ENCODE assay signal across 9 mouse cellular contexts in genomic region chr2:18672766-18673164, GRCm38 (mm10). TPM values are rescaled to one million over a fixed set of nuclear protein-coding genes. Genes with fewer than 3 reads are reported as not detected.
DNase-seq lines count a peak whose midpoint lies in the region; TF ChIP-seq lines count a peak whose summit lies in the region.
"Had no signal": no experiment of that assay in that cellular context is flagged by ENCODE, and none has a peak within 500 bp of the region (broad histone marks: within the 10 kb centered on the region; RNA-seq: fewer than 3 reads in every experiment).

No protein-coding gene starts in this region.

- intact Hi-C loops in heart, adult 2 months (cut with DNase I): loop anchor here (1.0 to 5.0 kb wide), 2 partner anchors 65 to 85 kb away; no protein-coding TSS in a partner anchor
- intact Hi-C loops in heart, postnatal 10 days (cut with DNase I): loop anchor here (2.0 to 5.0 kb wide), 2 partner anchors 65 to 86 kb away; no protein-coding TSS in a partner anchor
- intact Hi-C loops in left cerebral cortex, postnatal 4 days (cut with DNase I): loop anchor here (5.0 to 10.0 kb wide), 5 partner anchors 85 to 618 kb away; partner anchors contain the start of genes 4930426L09Rik, Mllt10 and Pip4k2a

- no peaks in the 10 kb centered on the region for H3K27me3 ChIP-seq in heart, adult 2 months (ENCODE audit: control insufficient read depth, insufficient read depth, low read length)
- H3K27me3 ChIP-seq in E14TG2a.4 (ENCODE audit: insufficient read depth, low read length): peaks cover 48% of the 10 kb centered on the region
- peaks cover 41% of the 10 kb centered on the region for H3K27me3 ChIP-seq in limb, embryonic 10.5 days (ENCODE audit: low read depth, poor library complexity, severe bottlenecking)

- TF ChIP-seq CTCF in heart, adult 2 months (IDR thresholded peaks at IDR 0.05): no peak
- TF ChIP-seq CTCF in E14TG2a.4 (conservative IDR thresholded peaks at IDR 0.05; ENCODE audit: low read length): no peak
- no peak for TF ChIP-seq CTCF in embryonic fibroblast, embryonic 13.5 days (IDR thresholded peaks at IDR 0.05; ENCODE audit: borderline replicate concordance, insufficient read depth, low read length)
- TF ChIP-seq CTCF in olfactory bulb, adult 2 months (IDR thresholded peaks at IDR 0.05; ENCODE audit: insufficient read depth, low read depth, low read length): no peak

- no peak for DNase-seq in heart, adult 2 months
- DNase-seq in heart, postnatal 10 days: no peak
- no peak for DNase-seq in limb, embryonic 10.5 days (ENCODE audit: low spot score)
- no peak for DNase-seq in left cerebral cortex, postnatal 4 days
- DNase-seq in cerebellum, adult 11-12 months: no peak

- H3K79me2 ChIP-seq in heart, adult 2 months (replicated peaks; ENCODE audit: control insufficient read depth, insufficient read depth, low read length): no peaks in the 10 kb centered on the region

- TF ChIP-seq POLR2A in heart, adult 2 months (IDR thresholded peaks at IDR 0.05; ENCODE audit: insufficient read depth, low read depth, low read length): no peak
- no peak for TF ChIP-seq POLR2A in embryonic fibroblast, embryonic 13.5 days (IDR thresholded peaks at IDR 0.05; ENCODE audit: low read depth, low read length)
- no peak for TF ChIP-seq POLR2A in olfactory bulb, adult 2 months (IDR thresholded peaks at IDR 0.05; ENCODE audit: insufficient read depth, low read depth, low read length)

- peak overlapping the region; percentile 94 for H3K4me3 ChIP-seq in heart, adult 2 months
- peak overlapping the region; percentile 85 for H3K4me3 ChIP-seq in E14TG2a.4 (replicated peaks; ENCODE audit: low read length)
- peak overlapping the region; percentile 97 for H3K4me3 ChIP-seq in embryonic fibroblast, embryonic 13.5 days (ENCODE audit: insufficient read depth, low read length)
- peak overlapping the region; percentile 74 for H3K4me3 ChIP-seq in limb, embryonic 10.5 days
- peak overlapping the region; percentile 82 for H3K4me3 ChIP-seq in olfactory bulb, adult 2 months (ENCODE audit: insufficient read depth, low read depth, low read length)

- H3K9me3 ChIP-seq in E14TG2a.4 (ENCODE audit: low read length): no peaks in the 10 kb centered on the region
- H3K9me3 ChIP-seq in limb, embryonic 10.5 days (replicated peaks): no peaks in the 10 kb centered on the region

- no peaks in the 10 kb centered on the region; the same call in none of the 2 replicates for H3K4me1 ChIP-seq in heart, adult 2 months (ENCODE audit: control insufficient read depth, insufficient read depth, low read length)
- peaks cover 21% of the 10 kb centered on the region for H3K4me1 ChIP-seq in E14TG2a.4 (replicated peaks; ENCODE audit: low read depth, low read length)
- peaks cover 4% of the 10 kb centered on the region; the same call in 1 of the 2 replicates for H3K4me1 ChIP-seq in embryonic fibroblast, embryonic 13.5 days (ENCODE audit: control insufficient read depth, insufficient read depth, low read length)
- peaks cover 26% of the 10 kb centered on the region for H3K4me1 ChIP-seq in limb, embryonic 10.5 days
- peaks cover 6% of the 10 kb centered on the region; the same call in 1 of the 2 replicates for H3K4me1 ChIP-seq in olfactory bulb, adult 2 months (ENCODE audit: control insufficient read depth, insufficient read depth, low read length)

- TF ChIP-seq EP300 in heart, adult 2 months (IDR thresholded peaks at IDR 0.05; ENCODE audit: insufficient read depth, low read depth, low read length): no peak

- peak overlapping the region; percentile 94 for H3K9ac ChIP-seq in heart, adult 2 months (ENCODE audit: low read depth, low read length)

- WGBS in heart, adult 2 months: under 1% methylated on average over 11 of the region's 11 CpGs
- 0% methylated on average over 11 of the region's 11 CpGs for WGBS in limb, embryonic 10.5 days
- WGBS in olfactory bulb, adult 2 months: 0% methylated on average over 11 of the region's 11 CpGs

- H3K36me3 ChIP-seq in heart, adult 2 months (ENCODE audit: control insufficient read depth, insufficient read depth, low read length): peaks cover 2% of the 10 kb centered on the region; the same call in 1 of the 2 replicates
- H3K36me3 ChIP-seq in E14TG2a.4 (ENCODE audit: insufficient read depth, low read length): no peaks in the 10 kb centered on the region
- H3K36me3 ChIP-seq in limb, embryonic 10.5 days: no peaks in the 10 kb centered on the region

- peak overlapping the region; percentile 88 for H3K27ac ChIP-seq in heart, adult 2 months
- peak overlapping the region; percentile 97 for H3K27ac ChIP-seq in embryonic fibroblast, embryonic 13.5 days (ENCODE audit: insufficient read depth, low read length)
- H3K27ac ChIP-seq in limb, embryonic 10.5 days: peak overlapping the region; percentile 98
- peak overlapping the region; percentile 96 for H3K27ac ChIP-seq in olfactory bulb, adult 2 months (ENCODE audit: insufficient read depth, low read depth, low read length)

RNA-seq across cellular contexts. Expression of gene Commd3, which starts 0.6 kb away (rescaled TPM):
- total RNA-seq in heart, adult 2 months (2021): 100 to 1,000 TPM in 1 of 2 experiments, 10 to 100 TPM in 1; 95.0 to 102 TPM
- polyA plus RNA-seq in heart, adult 2 months (2012; rRNA removed): 53.1 and 87.5 TPM in 2 replicates
- 100 to 1,000 TPM; 128 to 137 TPM for total RNA-seq in heart, postnatal 10 days (2021)
- 290 TPM in 2 replicates for polyA plus RNA-seq in embryonic fibroblast, embryonic 13.5 days (2011; ENCODE audit: insufficient read length, low read depth, missing spikeins)
- 96.0 and 135 TPM in 2 replicates for polyA plus RNA-seq in limb, embryonic 10.5 days (2016; fragmentation: Nextera tagmentation; extraction: Ambion mirVana)
- 558 TPM in 1 of 2 replicates, not detected in the other for polyA plus RNA-seq in olfactory bulb, adult 2 months (2012; ENCODE audit: insufficient read depth, insufficient read length, low replicate concordance, missing spikeins)
- total RNA-seq in left cerebral cortex, postnatal 4 days (2021): 100 to 1,000 TPM; 135 to 156 TPM

RNA-seq across cellular contexts. Expression of gene Bmi1, which starts 4.1 kb away (rescaled TPM):
- total RNA-seq in heart, adult 2 months (2021): 10 to 100 TPM; 59.2 to 70.6 TPM
- polyA plus RNA-seq in heart, adult 2 months (2012; rRNA removed): 22.3 and 54.4 TPM in 2 replicates
- total RNA-seq in heart, postnatal 10 days (2021): 10 to 100 TPM; 66.4 to 70.2 TPM
- polyA plus RNA-seq in embryonic fibroblast, embryonic 13.5 days (2011; ENCODE audit: insufficient read length, low read depth, missing spikeins): 58.7 and 82.9 TPM in 2 replicates
- 16.9 and 22.3 TPM in 2 replicates for polyA plus RNA-seq in limb, embryonic 10.5 days (2016; fragmentation: Nextera tagmentation; extraction: Ambion mirVana)
- not detected in 2 replicates for polyA plus RNA-seq in olfactory bulb, adult 2 months (2012; ENCODE audit: insufficient read depth, insufficient read length, low replicate concordance, missing spikeins)
- 10 to 100 TPM; 71.1 to 72.8 TPM for total RNA-seq in left cerebral cortex, postnatal 4 days (2021)

RNA-seq across cellular contexts. Expression of gene Spag6, which starts 21.1 kb away (rescaled TPM):
- total RNA-seq in heart, adult 2 months (2021): under 1 TPM; 0.26 to 0.36 TPM
- 0.20 and 0.32 TPM in 2 replicates for polyA plus RNA-seq in heart, adult 2 months (2012; rRNA removed)
- under 1 TPM in 1 of 2 experiments, not detected in 1; 0.24 TPM for total RNA-seq in heart, postnatal 10 days (2021)
- 0.60 TPM in 1 of 2 replicates, not detected in the other for polyA plus RNA-seq in embryonic fibroblast, embryonic 13.5 days (2011; ENCODE audit: insufficient read length, low read depth, missing spikeins)
- not detected in 2 replicates for polyA plus RNA-seq in limb, embryonic 10.5 days (2016; fragmentation: Nextera tagmentation; extraction: Ambion mirVana)
- polyA plus RNA-seq in olfactory bulb, adult 2 months (2012; ENCODE audit: insufficient read depth, insufficient read length, low replicate concordance, missing spikeins): not detected in 2 replicates
- under 1 TPM; 0.22 to 0.64 TPM for total RNA-seq in left cerebral cortex, postnatal 4 days (2021)
- total RNA-seq: neutrophil, adult 5-6 weeks had no signal
